Mouse (Mus musculus): Measurements from ENCODE around the gene Afap1.

Gene Afap1

DNA sequence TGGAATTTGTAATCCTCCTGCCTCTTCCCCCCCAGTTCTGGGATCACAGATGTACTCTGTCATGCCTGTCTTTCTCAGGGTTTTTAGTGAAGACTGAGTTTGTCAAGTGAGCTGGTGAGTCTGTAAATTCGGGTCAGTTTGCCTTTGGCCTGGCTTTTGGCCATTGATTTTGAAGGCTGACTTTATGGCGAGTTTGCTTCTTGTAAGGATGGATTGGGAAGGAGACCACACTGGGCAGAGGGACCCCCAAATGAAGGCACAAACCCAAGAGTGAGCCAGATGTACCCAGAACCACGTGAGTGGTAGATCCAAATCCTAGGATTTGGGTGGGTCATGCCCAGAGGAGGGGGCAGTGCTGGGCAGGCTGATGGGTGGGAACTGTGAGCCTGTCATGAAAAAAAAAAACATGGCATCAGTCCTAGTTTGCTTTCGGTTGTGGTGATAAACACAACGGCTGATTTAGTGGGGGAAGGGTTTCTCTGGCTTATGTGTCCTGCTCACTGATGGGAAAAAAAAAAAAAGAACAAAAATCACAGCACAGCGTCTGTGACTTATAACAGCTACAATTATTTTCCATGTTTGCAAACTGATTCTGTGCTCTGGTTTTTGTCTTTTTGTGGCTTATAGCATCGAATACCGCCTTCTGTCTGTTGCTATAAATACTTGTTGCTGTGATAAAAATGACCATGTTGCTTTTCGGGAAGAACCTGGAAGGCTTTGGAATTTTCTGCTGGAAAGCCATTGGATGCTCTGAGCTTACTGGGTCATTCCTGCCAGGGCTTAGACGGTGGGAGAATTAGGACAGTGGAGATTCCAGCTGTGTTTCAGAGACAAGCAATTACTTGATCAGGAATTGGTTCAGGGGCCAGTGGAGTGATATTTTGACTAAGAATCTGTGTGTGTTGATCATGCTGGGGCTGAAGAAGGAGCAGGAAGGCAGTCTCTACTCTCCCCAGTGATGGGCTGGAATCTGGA, 45.4 kb downstream of the Afap1 start:
- no peak for DNase-seq

GRCm38 (mm10) chr5:35939958-35940357, 46.8 kb downstream of the Afap1 start:
- DNase-seq: no peak

DNA sequence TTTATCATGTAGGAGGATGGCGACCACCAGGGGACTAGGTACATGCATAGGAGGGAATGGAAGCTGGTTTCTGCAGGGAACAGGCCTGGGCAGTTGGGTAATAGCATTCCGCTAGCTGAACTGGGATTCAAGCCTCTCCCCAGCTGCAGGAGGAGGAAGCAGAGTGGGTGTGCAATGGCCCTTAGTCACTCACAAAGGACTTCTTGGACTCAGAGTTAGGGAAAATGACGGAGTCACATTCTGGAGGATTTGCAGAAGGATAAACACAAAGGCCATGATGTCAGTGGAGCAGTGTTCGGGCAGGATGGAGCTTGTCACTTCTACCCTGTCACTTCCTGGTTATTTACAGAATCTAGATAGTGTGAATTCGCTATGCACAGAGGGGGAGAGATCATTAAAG, 50.4 kb downstream of the Afap1 start:
- DNase-seq: peak; percentile 53

DNA sequence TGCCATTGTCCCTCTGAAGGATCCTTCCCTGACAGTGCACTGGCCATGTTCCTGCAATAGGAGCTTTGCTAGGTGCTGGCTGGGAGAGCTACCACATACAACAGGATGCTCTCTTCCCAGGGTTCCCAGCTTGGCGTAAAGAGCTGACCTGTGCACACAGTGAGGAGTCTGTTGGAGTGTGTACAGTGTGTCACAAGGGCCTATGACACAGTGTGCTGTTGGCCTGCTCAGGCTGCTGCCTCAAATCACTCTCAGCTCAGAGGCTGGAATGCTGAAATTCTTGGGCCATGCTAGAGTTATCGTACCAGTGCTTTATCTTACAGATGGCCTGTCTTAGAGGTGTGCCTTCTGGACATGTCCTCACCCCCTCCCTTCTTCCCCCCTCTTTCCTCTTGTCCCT, 53.7 kb downstream of the Afap1 start:
- no peak for DNase-seq

DNA sequence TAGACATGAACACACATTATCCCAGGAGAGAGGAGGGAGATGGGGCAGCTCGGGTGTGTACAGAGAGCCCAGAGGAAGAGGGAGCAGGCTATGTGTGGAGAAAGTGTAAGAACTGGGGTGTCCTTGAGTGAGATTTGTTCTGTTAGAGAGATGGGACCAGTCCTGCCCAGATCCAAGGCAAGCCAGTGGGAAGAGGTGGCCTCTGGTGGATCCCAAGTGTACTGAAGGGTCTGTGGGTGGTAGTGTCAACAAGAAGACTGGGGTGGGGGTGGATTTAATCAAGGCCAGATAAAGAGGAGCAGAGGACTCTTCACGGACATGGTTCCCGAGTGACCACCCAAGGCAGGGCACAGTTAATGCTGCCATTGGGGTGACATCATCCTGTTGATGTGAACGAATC, 54.3 kb downstream of the Afap1 start:
- DNase-seq: no peak

DNA sequence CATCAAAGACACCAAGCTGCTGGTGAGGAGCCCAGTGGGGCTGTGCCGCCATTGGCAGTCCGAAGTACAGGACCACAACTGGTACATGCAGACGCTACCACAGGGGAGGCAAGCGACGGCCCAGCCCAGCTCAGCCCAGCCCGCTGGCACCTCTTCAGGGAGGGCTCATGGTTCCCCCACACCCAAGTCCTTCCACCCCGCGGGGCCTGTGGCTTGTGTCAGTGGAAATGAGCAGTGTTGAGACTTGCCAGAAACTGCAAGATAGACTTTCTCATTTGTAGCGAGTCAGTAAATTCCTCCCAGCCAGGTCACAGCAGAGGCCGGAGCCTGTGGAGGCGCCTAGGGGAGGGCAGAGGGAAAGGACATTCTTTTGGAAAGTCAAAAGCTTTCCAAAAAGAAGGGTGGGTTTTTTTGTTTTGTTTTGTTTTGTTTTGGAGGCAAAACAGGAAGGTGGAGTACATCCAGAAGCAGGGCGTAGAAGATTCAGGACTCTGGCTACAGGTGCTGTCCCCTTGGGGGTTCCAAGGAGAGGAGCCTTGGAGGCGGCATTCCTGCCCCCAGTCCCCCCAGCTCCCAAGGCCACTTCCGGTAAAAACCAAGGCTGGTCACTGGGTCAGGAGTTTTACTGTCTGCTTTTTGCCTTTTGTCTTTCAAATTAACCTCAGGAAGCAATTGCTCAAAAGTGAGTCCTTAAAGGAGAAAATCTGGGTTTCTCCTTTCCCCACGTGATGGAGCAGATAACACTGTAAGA, 55.3 kb downstream of the Afap1 start:
- DNase-seq: peak; percentile 49

GRCm38 (mm10) chr5:35949061-35949460, 55.9 kb downstream of the Afap1 start:
- no peak for DNase-seq

GRCm38 (mm10) chr5:35950504-35950903, 57.4 kb downstream of the Afap1 start:
- DNase-seq: no peak

- DNase-seq: peak; percentile 48
Measured at GRCm38 (mm10) chr5:35954055-35954718, 61.1 kb downstream of the Afap1 start.

DNA sequence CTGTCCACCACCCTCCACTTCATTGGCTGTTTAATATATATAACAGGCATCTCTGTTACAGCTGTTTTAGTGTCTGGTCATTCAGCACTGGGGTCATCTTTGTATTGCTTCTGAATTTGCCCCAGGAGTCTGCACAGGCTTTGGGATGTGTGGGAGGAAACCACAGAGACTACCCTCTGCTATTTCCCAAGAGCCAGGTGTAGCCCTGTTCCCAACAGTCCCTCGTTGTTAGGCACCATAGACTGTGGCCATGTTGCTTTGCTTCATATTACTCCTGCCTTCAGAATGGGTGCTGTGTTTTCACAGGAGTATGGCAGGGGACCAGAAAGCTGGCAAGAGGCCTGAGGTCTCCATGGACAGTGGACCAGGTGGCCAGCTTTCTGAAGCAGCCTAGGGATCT, 63.1 kb downstream of the Afap1 start:
- DNase-seq: no peak

GRCm38 (mm10) chr5:35958681-35959080, 65.6 kb downstream of the Afap1 start:
- no peak for DNase-seq

DNA sequence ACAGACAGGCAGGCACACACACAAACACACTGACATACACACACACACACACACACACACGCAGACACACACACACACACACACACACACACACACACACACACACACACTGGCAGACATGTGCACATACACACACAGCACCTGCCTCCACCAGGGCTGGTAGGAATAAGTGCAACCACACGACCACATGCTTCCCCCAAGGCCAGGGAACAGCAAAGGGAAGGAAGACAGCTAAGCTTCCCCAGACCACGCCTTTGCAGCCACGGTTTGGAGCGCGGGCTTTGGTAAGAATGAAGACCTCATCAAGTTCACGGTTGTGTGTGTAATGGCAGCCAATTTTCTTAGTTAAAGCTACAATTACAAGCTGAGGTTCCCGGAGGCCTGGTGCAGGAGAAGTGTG, 67.0 kb downstream of the Afap1 start:
- no peak for DNase-seq

GRCm38 (mm10) chr5:35961271-35961670, 68.2 kb downstream of the Afap1 start:
- no peak for DNase-seq

GRCm38 (mm10) chr5:35963635-35964034, 70.5 kb downstream of the Afap1 start:
- no peak for DNase-seq

DNA sequence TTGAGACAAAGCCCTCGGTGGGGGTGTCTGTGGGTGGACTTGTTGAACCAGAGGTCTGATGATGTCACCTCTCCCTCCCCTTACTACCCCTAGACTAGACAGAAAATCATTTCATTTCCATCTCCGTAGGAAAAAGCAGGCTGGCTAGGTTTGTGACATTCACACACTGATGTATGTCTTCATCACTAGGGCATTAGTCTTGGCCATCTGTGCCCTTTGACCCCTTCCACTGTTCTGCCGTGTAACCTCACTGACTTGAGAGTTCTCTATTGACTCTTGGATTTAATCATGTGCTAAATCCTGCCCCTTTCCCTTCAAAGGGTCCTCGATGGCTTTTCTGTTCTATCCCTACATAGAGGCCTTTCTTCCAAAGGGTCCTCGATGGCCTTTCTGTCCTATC, 71.9 kb downstream of the Afap1 start:
- DNase-seq: no peak

DNA sequence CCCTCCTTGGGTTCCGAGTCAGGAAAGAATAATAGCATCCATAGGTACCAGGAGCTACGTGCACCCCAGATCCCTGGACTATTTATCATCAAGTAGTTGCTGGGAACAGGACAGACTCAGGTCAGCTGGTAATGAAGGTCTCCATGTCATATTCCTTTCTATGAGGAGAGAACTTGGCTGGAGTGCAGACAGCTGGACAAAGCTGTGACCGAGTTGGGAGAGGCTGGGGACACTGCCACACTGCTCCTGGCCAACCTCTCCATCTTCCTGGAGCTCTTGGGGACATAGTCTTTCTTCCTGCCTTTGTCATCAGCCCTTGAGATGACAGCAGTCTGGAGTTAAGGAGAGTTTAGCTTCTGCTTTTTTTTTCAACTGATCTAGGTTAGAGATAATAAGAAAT, 76.7 kb downstream of the Afap1 start:
- DNase-seq: no peak

GRCm38 (mm10) chr5:35970380-35971105, 77.4 kb downstream of the Afap1 start:
- DNase-seq: peak; percentile 73

- DNase-seq: peak; percentile 77
Measured at GRCm38 (mm10) chr5:35971841-35972578, 78.9 kb downstream of the Afap1 start.

DNA sequence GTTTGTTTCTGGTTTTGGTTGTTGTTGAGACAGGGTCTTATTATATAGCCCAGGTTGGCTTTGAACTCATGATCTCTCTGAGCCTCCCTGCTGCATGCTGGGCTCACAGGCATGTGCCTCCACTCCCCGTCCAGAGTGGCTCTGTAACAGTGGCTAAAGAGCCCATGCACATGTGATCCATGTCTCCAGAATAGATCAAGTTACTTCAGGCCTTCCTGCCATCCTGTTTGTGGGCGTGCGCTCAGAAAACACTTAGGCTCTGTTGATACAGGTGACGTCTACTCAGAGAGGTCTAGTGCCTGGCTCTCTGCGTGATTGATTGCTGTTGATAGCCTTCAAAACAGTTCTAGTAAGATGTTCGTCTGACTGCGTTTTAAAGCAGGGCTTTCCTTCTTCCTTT, 79.6 kb downstream of the Afap1 start:
- no peak for DNase-seq

- DNase-seq: peak; percentile 89
Measured at GRCm38 (mm10) chr5:35973800-35974199, 80.7 kb downstream of the Afap1 start.

DNA sequence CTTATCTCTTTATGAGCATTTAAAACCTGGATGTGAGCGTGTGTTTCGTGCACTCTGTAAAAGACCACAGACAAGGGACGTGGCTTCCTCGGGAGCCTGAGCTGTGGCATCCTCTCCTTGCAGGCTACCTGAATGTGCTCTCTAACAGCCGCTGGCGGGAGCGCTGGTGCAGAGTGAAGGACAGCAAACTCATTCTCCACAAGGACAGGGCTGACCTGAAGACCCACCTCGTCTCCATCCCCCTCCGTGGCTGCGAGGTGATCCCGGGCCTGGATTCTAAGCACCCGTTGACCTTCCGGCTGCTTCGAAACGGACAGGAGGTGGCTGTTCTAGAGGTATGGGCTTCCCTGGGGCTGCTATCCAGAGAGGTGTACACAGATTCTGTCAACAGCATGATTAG, 81.1 kb downstream of the Afap1 start:
- no peak for DNase-seq

- DNase-seq: peak; percentile 55
Measured at GRCm38 (mm10) chr5:35975681-35976080, 82.6 kb downstream of the Afap1 start.
